10 mouse cellular contexts compared by ENCODE assay signal in the genomic region with DNA sequence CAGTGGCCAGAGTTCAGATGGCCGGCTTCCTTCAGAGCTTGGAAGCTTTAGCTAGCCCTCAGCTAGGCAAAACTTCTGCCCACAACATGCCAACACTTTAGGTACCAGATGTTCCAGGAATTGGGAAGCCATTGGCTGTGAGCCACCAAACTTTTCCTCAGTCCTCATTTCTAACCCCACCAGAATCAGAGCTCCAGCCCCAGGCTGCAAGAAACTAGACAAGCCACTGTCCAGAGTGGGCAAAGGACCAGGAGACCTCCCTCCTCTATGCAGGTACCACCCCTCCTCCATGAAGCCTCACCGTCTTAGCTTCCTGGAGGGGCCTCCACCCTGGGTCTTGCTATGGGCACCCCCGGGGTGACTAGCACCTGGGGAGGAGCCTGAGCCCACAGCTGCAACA. TPM values are rescaled to one million over a fixed set of nuclear protein-coding genes. Genes with fewer than 3 reads are reported as not detected.
A peak's percentile ranks its signal among the peaks of the same experiment; 100 is the strongest.
DNase-seq lines count a peak whose midpoint lies in the region; ATAC-seq and TF ChIP-seq lines count a peak whose summit lies in the region.
"Had no signal": no experiment of that assay in that cellular context is flagged by ENCODE, and none has a peak within 500 bp of the region (broad histone marks: within the 10 kb centered on the region; RNA-seq: fewer than 3 reads in every experiment).

No protein-coding gene starts in this region.

- peak overlapping the region; percentile 65; the same call in 1 of the 2 replicates for H3K9ac ChIP-seq in limb, embryonic 13.5 days
- no peak overlapping the region for H3K9ac ChIP-seq in stomach, postnatal 0 days (ENCODE audit: low read length)

- peak overlapping the region; percentile 72 for H3K4me3 ChIP-seq in gastrocnemius, adult 2 months
- peak overlapping the region; percentile 57 for H3K4me3 ChIP-seq in limb, embryonic 13.5 days
- no peak overlapping the region for H3K4me3 ChIP-seq in stomach, postnatal 0 days (ENCODE audit: low read depth, low read length)

- no peak for TF ChIP-seq CTCF in gastrocnemius, adult 2 months (IDR thresholded peaks at IDR 0.05)
- no peak for TF ChIP-seq CTCF in stomach, postnatal 0 days (IDR thresholded peaks at IDR 0.05; ENCODE audit: low read depth)

- peak overlapping the region; percentile 87 for H3K4me2 ChIP-seq in limb, embryonic 13.5 days (replicated peaks)
- peak overlapping the region; percentile 77; the same call in 1 of the 2 replicates for H3K4me2 ChIP-seq in stomach, postnatal 0 days (replicated peaks; ENCODE audit: low read depth)

- H3K9me3 ChIP-seq in limb, embryonic 13.5 days, result no peaks in the 10 kb centered on the region
- H3K9me3 ChIP-seq in stomach, postnatal 0 days (ENCODE audit: control insufficient read depth, low read length), result no peaks in the 10 kb centered on the region

- no peak for ATAC-seq in limb, embryonic 13.5 days (ENCODE audit: low FRiP score, low read depth)
- ATAC-seq in stomach, postnatal 0 days (ENCODE audit: low FRiP score, low TSS enrichment), result no peak

- DNase-seq in gastrocnemius, adult 2 months, result no peak
- DNase-seq in gastrocnemius, postnatal 25 days, result no peak
- peak; percentile 52 to 65 for DNase-seq in right cerebral cortex, postnatal 10 days (ENCODE audit: low spot score in 2 of 2)
- DNase-seq in right cerebral cortex, postnatal 4 days, result no peak
- DNase-seq in stomach, postnatal 0 days (ENCODE audit: low spot score), result peak; percentile 12
- DNase-seq in lung, postnatal 36 days, result no peak
- no peak for DNase-seq in kidney, postnatal 14 days

- H3K4me1 ChIP-seq in limb, embryonic 13.5 days, result peaks cover 36% of the 10 kb centered on the region
- H3K4me1 ChIP-seq in stomach, postnatal 0 days (replicated peaks; ENCODE audit: control insufficient read depth, insufficient read depth), result no peaks in the 10 kb centered on the region

- intact Hi-C loops in gastrocnemius, adult 2 months (cut with DNase I), result loop anchor here (5.0 kb wide), 1 partner anchor 170 kb away; no protein-coding TSS in a partner anchor

- H3K27me3 ChIP-seq in limb, embryonic 13.5 days, result peaks cover 63% of the 10 kb centered on the region
- peaks cover 13% of the 10 kb centered on the region for H3K27me3 ChIP-seq in stomach, postnatal 0 days (ENCODE audit: control insufficient read depth, insufficient read depth, low read length)

- no peak overlapping the region for H3K27ac ChIP-seq in gastrocnemius, adult 2 months
- no peak overlapping the region for H3K27ac ChIP-seq in limb, embryonic 13.5 days
- no peak overlapping the region for H3K27ac ChIP-seq in stomach, postnatal 0 days (replicated peaks)

- TF ChIP-seq EP300 in stomach, postnatal 0 days (optimal IDR thresholded peaks at IDR 0.05), result no peak

- whole genome bisulfite sequencing in limb, embryonic 13.5 days, result 51% methylated on average over 3 of the region's 3 CpGs
- 63% methylated on average over 3 of the region's 3 CpGs for WGBS in stomach, postnatal 0 days

- peaks cover 31% of the 10 kb centered on the region for H3K36me3 ChIP-seq in limb, embryonic 13.5 days
- no peaks in the 10 kb centered on the region; the same call in 1 of the 2 replicates for H3K36me3 ChIP-seq in stomach, postnatal 0 days (ENCODE audit: control insufficient read depth, insufficient read depth, low read length)

RNA-seq across cellular contexts. Expression of a gene that starts 0.9 kb away (rescaled TPM):
- 1 to 10 TPM in 1 of 2 experiments, under 1 TPM in 1; 0.61 to 1.1 TPM for total RNA-seq in gastrocnemius, adult 2 months (2021)
- 1 to 10 TPM; 1.3 to 2.4 TPM for total RNA-seq in gastrocnemius, postnatal 25 days (2021)
- polyA plus RNA-seq in limb, embryonic 13.5 days (2015; fragmentation: Nextera tagmentation; extraction: Ambion mirVana), result 5.9 and 6.0 TPM in 2 replicates
- 0.97 and 1.5 TPM in 2 replicates for polyA plus RNA-seq in stomach, postnatal 0 days (2015; fragmentation: Nextera tagmentation; extraction: Ambion mirVana)
- total RNA-seq: hematopoietic stem cell, adult 5-6 weeks had no signal
- polyA plus RNA-seq: activated CD4-positive, CD25-positive, alpha-beta regulatory T cell, adult 4 months had no signal

RNA-seq across cellular contexts. Expression of a gene that starts 2.6 kb away (rescaled TPM):
- 1 to 10 TPM; 3.1 to 6.1 TPM for total RNA-seq in gastrocnemius, adult 2 months (2021)
- total RNA-seq in gastrocnemius, postnatal 25 days (2021), result 1 to 10 TPM; 5.5 to 5.8 TPM
- 37.0 and 41.7 TPM in 2 replicates for polyA plus RNA-seq in limb, embryonic 13.5 days (2015; fragmentation: Nextera tagmentation; extraction: Ambion mirVana)
- 38.0 and 38.8 TPM in 2 replicates for polyA plus RNA-seq in stomach, postnatal 0 days (2015; fragmentation: Nextera tagmentation; extraction: Ambion mirVana)

RNA-seq across cellular contexts. Expression of a gene that starts 5.0 kb away (rescaled TPM):
- not detected for total RNA-seq in gastrocnemius, adult 2 months (2021)
- total RNA-seq in gastrocnemius, postnatal 25 days (2021), result under 1 TPM in 1 of 2 experiments, not detected in 1; 0.28 TPM
- 2.6 and 3.6 TPM in 2 replicates for polyA plus RNA-seq in limb, embryonic 13.5 days (2015; fragmentation: Nextera tagmentation; extraction: Ambion mirVana)
- polyA plus RNA-seq in stomach, postnatal 0 days (2015; fragmentation: Nextera tagmentation; extraction: Ambion mirVana), result 4.6 and 5.4 TPM in 2 replicates
- polyA plus RNA-seq: activated CD4-positive, CD25-positive, alpha-beta regulatory T cell, adult 4 months had no signal

RNA-seq across cellular contexts. Expression of a gene that starts 36.7 kb away (rescaled TPM):
- total RNA-seq in gastrocnemius, adult 2 months (2021), result 1 to 10 TPM; 1.2 to 4.7 TPM
- total RNA-seq in gastrocnemius, postnatal 25 days (2021), result 10 to 100 TPM in 1 of 2 experiments, 1 to 10 TPM in 1; 5.3 to 42.0 TPM
- polyA plus RNA-seq in limb, embryonic 13.5 days (2015; fragmentation: Nextera tagmentation; extraction: Ambion mirVana), result 5.5 and 6.0 TPM in 2 replicates
- 0.34 TPM in 2 replicates for polyA plus RNA-seq in stomach, postnatal 0 days (2015; fragmentation: Nextera tagmentation; extraction: Ambion mirVana)
- total RNA-seq: hematopoietic stem cell, adult 5-6 weeks had no signal
- polyA plus RNA-seq: activated CD4-positive, CD25-positive, alpha-beta regulatory T cell, adult 4 months had no signal

Comparison
In these comparisons a context has a peak if more than half of its experiments do, and no peak if none do; other contexts are left out.
1. DNase-seq: peak in right cerebral cortex, postnatal 10 days (2 of 2) and stomach, postnatal 0 days (single experiment); none in gastrocnemius, adult 2 months (single experiment), gastrocnemius, postnatal 25 days (single experiment), right cerebral cortex, postnatal 4 days (single experiment), lung, postnatal 36 days (single experiment) and kidney, postnatal 14 days (single experiment).